Mouse (Mus musculus): ENCODE results near the gene Olfr484.
"Not testable (repeated sequence)": the region's sequence is repeated elsewhere in the genome, so short reads cannot be mapped to it uniquely, and the experiment has no call there.

Olfr484 gene

DNA sequence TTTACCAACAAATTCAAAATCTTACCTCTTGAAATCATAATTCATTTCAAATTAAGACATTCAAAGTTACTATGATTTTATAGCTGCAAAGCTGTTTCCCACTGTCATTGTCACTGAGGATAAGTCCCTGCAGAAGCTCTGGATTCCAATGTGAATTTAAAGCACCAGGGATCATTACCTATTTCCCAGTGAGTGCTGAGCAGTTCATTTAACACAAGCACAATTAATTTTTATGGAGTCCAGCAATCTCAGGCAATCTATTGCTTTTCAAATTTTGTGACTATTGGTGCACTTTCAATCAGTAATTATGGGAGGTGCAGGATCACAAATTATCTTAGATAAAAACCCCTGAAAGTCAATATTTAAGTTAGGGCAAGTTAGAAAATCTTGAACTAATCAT is at the start of gene Olfr484:
Gene Olfr484, minus strand, starts transcription at position 101 of the 400 bp plus-strand sequence.
- no peak for DNase-seq (ENCODE audit: low spot score in 2 of 2)

DNA sequence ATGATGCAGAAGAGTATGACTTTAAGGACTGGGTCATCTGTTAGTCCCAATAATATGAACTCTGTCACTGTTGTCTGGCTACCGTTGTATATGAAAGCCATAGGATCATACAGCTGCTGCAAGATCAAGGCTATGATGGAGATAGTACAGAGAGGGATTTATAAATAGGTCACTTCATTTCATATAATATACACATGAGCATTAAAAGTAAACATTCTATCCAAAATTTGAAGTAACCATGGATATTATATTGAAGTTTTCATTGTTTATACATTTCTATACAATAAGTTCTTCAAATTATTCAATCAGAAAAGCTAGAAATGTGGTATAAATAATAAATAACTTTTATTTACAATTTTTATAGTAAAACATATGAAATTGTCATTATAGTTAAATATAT is 45.4 kb upstream of the Olfr484 start, which contains the start of gene Olfr486:
Gene Olfr486, minus strand, starts transcription at position 101 of the 400 bp plus-strand sequence.
- DNase-seq (ENCODE audit: low spot score in 2 of 2): not testable (repeated sequence)

DNA sequence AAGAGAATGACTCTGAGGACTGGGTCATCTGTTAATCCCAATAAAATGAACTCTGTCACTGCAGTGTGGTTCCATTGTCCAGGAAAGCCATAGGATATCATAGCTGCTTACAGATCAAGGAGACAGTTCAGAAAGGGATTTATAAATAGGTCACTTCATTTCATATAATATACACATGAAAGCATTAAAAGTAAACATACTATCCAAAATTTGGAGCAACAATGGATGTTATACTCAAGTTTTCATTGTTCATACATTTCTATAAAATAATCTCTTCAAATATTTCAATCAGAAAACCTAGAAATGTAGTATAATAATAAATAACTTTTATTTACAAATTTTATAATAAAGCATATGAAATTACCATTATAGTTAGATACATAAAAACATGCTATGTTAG is 32.5 kb upstream of the Olfr484 start, which contains the start of gene Olfr485:
Gene Olfr485, minus strand, starts transcription at position 101 of the 400 bp plus-strand sequence.
- DNase-seq (ENCODE audit: low spot score in 2 of 2): no peak

DNA sequence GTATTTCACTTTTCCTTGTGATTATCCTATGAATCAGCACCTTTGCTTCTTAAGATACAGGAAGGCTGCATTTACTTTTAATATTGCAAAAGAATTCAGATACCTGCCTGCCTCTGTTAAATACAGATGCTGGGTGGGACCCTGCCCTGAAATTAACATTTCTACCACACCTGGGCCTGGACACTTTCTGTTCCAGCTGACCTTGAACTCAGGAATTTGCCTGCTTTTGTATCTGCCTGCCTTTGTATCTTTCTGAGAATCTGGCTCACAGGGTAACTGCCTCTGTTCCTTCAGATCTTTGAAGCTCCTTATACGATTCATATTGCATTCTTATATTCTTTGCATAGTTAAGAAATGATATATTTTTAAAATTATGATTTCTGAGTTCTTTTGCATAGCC is 5.8 kb downstream of the Olfr484 start:
- DNase-seq (ENCODE audit: low spot score in 2 of 2): no peak

DNA sequence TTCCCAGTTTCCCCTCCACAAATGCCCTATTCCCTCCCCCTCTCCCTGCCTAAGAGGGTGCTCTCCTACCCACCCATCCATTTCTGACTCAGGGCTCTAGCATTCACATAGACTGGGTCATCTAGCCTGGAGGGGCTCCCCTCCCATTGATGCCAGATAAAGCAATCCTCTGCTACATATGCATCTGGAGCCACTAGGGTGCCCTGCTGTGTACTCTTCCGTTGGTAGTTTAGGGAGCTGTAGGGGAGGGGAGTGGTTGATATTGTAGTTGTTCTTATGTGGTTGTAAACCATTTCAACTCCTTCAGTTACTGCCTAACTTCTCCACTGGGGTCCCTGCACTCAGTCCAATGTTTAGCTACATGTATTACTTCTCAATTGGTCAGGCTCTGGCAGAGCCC is 6.6 kb downstream of the Olfr484 start:
- no peak for DNase-seq (ENCODE audit: low spot score in 2 of 2)

DNA sequence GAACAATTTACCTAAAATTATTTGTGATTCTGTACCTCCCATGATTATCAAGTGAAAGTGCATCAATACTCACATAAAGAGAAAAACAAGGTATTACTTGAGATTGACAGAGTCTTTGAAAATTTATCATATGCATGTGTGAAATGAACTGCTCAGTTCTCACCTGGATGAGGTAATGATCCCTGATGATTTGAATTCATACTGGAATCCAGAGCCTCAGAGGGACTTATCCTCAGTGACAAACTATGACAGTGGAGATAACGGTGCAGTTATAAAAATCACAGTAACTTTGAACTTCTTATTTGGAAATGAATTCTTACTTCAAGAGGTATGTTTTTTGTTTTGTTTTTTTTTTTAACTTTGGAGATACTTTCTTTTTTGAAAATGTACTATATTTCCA is 26.7 kb downstream of the Olfr484 start, which contains the start of gene Olfr483:
Gene Olfr483, plus strand, starts transcription at position 301 of the 400 bp plus-strand sequence.
- no peak for DNase-seq (ENCODE audit: low spot score in 2 of 2)

DNA sequence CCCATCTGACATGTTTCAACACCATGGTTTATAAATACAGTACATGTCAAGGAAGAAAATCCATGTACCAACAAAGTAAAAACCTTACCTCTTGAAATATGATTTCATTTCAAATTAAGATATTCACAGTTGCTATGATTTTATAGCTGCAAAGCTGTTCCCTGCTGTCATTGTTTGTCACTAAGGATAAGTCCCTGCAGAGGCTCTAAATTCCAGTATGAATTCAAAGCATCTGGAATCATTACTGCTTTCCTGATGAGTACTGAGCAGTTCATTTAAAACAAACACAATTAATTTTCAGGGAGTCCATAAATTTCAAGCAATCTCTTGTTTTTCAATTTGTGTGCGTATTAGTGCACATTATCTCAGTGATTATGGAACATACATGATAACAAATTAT is 29.8 kb downstream of the Olfr484 start, which contains the start of gene Olfr482:
Gene Olfr482, minus strand, starts transcription at position 101 of the 400 bp plus-strand sequence.
- DNase-seq (ENCODE audit: low spot score in 2 of 2): no peak

DNA sequence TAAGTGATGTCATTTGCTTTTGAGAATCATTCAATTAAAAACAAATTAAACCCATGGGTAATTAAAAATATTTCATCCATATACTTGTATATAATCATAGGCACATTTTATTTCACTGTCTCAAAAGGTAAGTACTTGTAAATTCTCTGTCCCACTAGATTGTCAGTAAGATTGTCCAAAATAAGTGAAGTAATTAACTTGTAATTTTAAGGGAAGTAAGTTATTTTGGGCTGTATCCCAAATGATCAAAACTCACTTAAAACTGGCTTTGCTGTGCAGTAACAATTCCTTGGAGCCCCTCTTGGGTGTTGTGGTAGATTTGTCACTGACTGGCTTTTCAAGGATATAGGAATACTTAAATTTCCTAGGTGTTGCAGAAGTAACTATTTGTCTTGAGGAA is 47.7 kb downstream of the Olfr484 start, which contains the start of gene Olfr481:
Gene Olfr481, plus strand, starts transcription at position 301 of the 400 bp plus-strand sequence.
- DNase-seq (ENCODE audit: low spot score in 2 of 2): no peak
